Comparison of ENCODE assay signal across 12 mouse cellular contexts in genomic region chr4:47931464-47931863, GRCm38 (mm10).
A peak's percentile ranks its signal among the peaks of the same experiment; 100 is the strongest.
DNase-seq lines count a peak whose midpoint lies in the region.
"Had no signal": no experiment of that assay in that cellular context is flagged by ENCODE, and none has a peak within 500 bp of the region (broad histone marks: within the 10 kb centered on the region; RNA-seq: fewer than 3 reads in every experiment).

No protein-coding gene starts in this region.

- peak; percentile 51 to 56 for DNase-seq in cerebellum, postnatal 10 days
- no peak for DNase-seq in cerebellum, postnatal 4 days (ENCODE audit: low spot score in 2 of 2)
- DNase-seq in cerebellum, postnatal 25 days, result peak; percentile 30 to 52
- no peak for DNase-seq in cerebellum, adult 11 months
- peak; percentile 57 for DNase-seq in large intestine, adult 2 months (ENCODE audit: low read depth, low spot score)
- DNase-seq: adrenal gland, adult 8-10 months; adrenal gland, postnatal 14 days; adrenal gland, postnatal 36 days; B cell, adult 2 months; cerebellum, adult 11-12 months; cerebellum, adult 9-10 months; forebrain, postnatal 0 days had no signal

- WGBS in large intestine, adult 2 months, result 28% methylated on average over 2 of the region's 2 CpGs

Comparison
In these comparisons a context has a peak if more than half of its experiments do, and no peak if none do; other contexts are left out.
1. DNase-seq: peak in cerebellum, postnatal 10 days (2 of 2), cerebellum, postnatal 25 days (2 of 2) and large intestine, adult 2 months (single experiment); none in cerebellum, postnatal 4 days (0 of 2) and cerebellum, adult 11 months (single experiment).